Mouse (Mus musculus) C2C12 (cell line): ENCODE data around the gene Ubald2.

Experiments
- CEBPB ChIP-seq: IDR thresholded peaks from one replicate; pipeline ENCODE4 v1.6.1; 2011; ENCODE audit warnings: low read depth, mild to moderate bottlenecking, control low read depth, moderate library complexity
- CTCF ChIP-seq: IDR thresholded peaks from one replicate; pipeline ENCODE4 v1.5.1; 2011; ENCODE audit not compliant: control insufficient read depth, insufficient read depth, insufficient read length
- MYOG ChIP-seq: IDR thresholded peaks from one replicate; pipeline ENCODE4 v1.6.1; 2011; ENCODE audit not compliant: control insufficient read depth, insufficient read length; ENCODE audit errors: extremely low read depth
- USF1 ChIP-seq: IDR thresholded peaks from one replicate; pipeline ENCODE4 v1.6.1; 2011; ENCODE audit warnings: low read depth, mild to moderate bottlenecking, control low read depth, moderate library complexity

GRCm38 (mm10) chr11:116470249-116470648, 36.4 kb downstream of the Ubald2 start:
- TF ChIP-seq CTCF (no peak), USF1 (no peak), CEBPB (no peak), MYOG (no peak)
